Mouse (Mus musculus) right cerebral cortex, postnatal 10 days (tissue): Measurements from ENCODE around the gene Caprin1.
A peak's percentile ranks its signal among the peaks of the same experiment; 100 is the strongest.

ENCODE experiments used
- DNase-seq, 2 experiments: peaks; one replicate each; pipeline ENCODE4 v3.0.0; 2021; ENCODE audit warnings: low spot score in 2 of 2

Caprin1 gene

DNA sequence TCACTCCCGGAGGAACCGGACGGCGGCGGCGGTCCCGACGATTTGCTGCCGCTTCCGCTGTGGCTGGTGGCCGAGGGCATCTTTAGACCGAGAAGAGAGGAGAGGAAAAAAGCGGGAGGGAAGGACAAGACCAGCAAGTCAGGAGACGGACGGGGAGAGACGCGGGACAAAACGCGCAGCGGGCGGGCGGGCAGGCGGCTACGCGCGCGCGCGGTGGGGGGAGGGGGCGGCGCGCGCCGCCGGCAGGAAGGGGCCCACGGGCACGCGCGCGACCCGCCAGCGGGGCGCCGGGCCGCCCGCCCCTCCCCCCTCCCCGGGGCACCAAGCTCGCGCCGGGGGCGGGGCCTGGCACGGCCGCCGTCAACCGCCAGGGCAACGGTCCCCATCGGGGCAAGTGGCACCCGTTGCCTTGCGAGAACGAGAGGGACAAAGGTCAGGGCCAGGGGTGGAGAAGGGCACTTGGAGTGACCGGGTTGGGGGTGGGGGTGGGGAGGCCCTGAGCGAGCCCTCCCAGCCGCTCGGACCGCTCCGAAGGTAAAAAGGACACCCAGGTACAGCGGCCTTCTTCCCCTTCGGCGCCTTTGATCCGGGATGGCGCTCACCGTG, 485 bp downstream of the Caprin1 start:
- peak; percentile 88 to 89 for DNase-seq

GRCm38 (mm10) chr2:103796211-103796860, 1.1 kb downstream of the Caprin1 start:
- peak; percentile 66 to 75 for DNase-seq

DNA sequence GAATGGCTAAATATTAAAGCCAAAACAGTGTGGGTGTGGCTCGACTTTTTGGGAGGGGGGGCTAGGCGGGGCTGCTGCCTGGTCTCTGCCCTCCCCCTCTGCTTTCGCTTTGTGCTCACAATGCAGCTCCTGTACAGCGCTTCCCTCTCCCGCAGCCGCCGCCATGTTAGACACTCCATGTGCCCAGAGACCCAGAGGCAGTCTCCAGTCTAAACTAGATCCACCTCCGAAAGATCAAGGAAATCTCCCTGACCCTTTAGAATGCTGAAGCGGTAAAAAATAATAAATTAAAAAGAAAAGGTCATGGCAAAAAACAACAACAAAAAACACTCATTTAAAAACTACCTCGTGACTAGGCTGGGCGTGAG, 1.6 kb downstream of the Caprin1 start:
- peak; percentile 84 to 86 for DNase-seq

DNA sequence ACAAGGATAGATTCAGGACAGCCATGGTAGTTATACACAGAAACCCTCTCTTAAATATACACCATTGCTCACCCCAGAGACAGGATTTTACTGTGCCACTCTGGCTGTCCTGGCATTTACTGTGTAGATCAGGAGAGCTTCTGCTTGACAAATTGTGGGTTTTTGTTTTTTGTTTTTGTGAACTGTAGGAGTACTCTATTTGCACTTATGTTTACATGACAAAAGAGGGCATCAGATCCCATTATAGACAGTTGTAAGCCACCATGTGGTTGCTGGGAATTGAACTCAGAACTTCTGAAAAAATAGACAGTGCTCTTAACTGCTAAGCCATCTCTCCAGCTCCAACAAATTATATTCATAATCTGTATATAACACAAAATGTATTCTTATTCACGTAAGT, 5.4 kb downstream of the Caprin1 start:
- no peak for DNase-seq

DNA sequence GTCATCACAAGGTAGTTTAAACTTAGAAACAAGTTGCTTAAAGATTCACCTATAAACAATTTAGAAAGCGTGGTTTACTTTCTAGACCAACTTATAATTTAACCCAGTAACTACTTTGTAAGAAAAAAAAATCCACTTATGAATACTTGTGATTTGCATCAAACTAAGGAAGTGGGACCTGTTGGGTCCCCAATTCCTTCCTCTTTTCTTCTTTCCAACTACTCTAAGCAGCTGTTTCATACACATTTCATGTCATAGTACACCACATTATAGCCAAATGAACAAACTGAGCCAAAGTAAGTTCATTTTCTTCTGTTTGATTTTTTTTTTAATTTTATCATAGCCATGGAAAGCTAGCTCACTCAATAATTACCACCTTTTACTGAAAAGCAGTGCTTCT, 11.7 kb downstream of the Caprin1 start:
- no peak for DNase-seq

DNA sequence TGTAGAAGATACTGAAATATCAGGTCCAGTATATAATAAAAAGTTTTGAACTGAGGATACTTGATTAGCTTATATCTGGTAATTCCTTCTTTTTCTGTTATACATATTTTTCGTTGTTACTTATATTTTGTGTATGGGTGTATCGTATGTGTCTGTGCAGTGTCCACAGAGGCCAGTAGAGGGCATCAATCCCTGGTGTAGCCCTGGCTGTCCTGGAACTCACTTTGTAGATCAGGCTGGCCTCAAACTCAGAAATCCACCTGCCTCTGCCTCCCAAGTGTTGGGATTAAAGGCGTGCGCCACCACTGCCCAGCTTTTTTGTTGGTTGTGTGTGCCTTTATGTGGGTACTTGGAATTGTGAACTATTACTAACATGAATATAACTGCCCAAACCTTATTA, 12.8 kb downstream of the Caprin1 start:
- no peak for DNase-seq

GRCm38 (mm10) chr2:103762492-103762891, 35.0 kb downstream of the Caprin1 start:
- no peak for DNase-seq

DNA sequence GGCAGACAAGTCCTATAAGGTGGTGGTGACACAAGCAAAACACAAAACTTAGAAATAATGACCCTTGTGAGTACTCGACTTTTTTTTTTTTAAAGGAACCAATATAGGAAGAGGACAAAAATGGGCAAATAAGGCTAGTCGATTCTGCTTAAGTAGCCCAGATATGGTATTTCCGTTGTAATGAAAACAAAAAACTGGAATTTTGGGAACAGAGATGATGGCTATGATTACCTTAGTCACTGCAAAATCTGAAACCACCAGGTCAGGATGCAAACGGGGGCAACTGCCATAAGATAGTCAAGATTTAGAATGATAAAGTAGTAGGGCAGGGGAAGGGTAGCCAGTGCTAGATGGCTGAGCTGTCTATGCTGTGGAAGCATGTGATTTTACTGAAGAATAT, 35.5 kb downstream of the Caprin1 start:
- DNase-seq: no peak

DNA sequence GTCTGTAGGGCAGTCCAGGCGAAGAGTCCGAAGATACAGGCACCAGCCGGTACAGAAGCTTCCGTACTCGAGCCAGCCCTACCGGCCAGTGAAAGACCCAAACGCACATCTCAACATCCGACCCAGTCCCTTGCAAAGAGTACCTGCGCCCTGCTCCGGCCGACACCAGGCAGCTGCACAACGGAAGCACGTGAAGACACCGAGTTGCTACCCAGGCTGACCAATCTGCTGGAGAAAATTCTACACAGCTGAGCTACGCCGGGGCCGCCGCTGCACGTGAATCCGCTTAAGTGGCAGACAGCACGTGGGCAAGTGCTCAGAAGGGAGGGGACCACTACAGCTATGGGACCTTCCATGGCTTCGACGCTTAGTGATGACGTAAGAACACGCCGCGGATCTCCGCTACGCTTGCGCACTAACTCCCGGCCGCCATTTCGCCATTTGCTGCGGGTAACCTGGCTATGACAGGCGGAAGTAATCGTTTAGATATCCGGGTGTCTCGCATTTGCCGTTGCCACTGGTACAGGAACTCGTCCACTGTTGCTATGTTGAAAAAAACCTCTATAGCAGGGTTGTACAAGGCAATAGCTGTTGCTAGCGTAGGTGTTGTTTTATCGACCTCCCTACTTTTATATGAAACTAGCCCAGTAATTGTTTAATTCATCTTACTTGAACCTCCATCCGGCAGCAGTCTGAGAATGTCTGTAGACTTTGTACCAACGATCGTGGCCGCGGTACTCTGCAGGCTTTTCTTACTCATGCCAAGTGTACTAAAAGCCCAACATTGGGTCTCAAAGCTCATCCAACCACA, 36.3 kb downstream of the Caprin1 start, which contains the start of gene Nat10:
Gene Nat10, minus strand, starts transcription at position 365 of the 811 bp plus-strand sequence.
- peak; percentile 99 for DNase-seq

DNA sequence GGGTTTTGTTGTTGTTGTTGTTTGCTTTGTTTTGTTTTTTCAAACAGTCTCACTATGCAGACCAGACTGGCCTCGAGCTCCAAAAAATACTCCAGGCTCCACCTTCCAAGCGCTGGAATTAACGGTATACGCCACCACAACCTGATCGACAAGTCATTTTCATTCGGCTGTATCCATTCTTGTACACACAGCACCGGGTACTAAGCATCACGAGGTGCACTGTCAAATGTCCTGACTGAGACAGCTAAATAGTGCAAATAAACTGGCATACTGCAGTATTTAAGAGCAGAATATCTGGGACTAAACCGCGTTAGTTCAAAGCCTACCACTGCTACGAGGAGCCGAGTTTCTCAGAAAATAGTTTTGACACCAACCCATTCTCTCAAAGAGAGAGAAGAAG, 37.0 kb downstream of the Caprin1 start:
- DNase-seq: peak in 1 of 2 experiments; percentile 51

GRCm38 (mm10) chr2:103755458-103756085, 41.9 kb downstream of the Caprin1 start:
- peak in 1 of 2 experiments; percentile 19 for DNase-seq

DNA sequence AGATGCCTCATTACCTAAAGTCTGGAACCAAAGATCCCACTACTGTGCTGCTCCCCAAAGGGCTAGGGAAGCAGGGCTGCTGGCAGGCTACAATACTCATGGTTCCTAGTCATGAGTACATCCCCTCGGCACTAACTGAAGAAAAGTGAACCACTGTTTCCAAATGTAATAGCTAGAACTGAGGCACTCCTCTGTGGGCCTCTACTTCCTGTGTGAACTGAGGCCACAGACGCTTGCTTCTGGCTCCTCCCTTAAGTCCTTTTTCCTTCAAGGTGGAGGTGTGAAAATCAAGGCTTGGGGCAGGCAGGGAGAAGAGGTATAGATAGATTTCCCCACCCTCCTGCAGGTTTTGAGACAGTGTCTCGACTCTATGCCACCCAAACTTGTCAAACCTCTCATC, 42.8 kb downstream of the Caprin1 start:
- DNase-seq: peak in 1 of 2 experiments; percentile 5

- DNase-seq: peak in 1 of 2 experiments; percentile 15
These were observed 45.7 kb downstream of the Caprin1 start for GRCm38 (mm10) chr2:103751771-103752170.

DNA sequence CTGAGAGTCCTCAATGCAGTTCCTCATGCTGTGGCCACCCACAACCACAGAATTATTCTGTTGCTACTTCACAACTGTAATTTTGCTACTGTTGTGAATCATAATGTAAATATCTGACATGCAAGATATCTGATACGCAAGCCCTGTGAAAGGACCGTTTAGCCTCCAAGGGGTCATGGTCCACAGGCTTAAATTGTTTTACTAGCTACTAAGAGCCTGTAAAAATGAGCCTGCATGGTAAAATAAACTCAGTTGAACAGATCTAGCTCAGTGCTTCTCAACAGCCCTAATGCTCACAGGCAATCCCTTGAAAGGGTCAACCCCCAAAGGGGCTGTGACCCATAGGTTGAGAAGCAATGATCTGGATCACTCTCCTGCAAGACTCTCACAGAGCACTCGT, 48.4 kb downstream of the Caprin1 start:
- DNase-seq: peak in 1 of 2 experiments; percentile 9

GRCm38 (mm10) chr2:103747891-103748290, 49.6 kb downstream of the Caprin1 start:
- no peak for DNase-seq

GRCm38 (mm10) chr2:103746761-103747160, 50.7 kb downstream of the Caprin1 start:
- peak in 1 of 2 experiments; percentile 1 for DNase-seq

DNA sequence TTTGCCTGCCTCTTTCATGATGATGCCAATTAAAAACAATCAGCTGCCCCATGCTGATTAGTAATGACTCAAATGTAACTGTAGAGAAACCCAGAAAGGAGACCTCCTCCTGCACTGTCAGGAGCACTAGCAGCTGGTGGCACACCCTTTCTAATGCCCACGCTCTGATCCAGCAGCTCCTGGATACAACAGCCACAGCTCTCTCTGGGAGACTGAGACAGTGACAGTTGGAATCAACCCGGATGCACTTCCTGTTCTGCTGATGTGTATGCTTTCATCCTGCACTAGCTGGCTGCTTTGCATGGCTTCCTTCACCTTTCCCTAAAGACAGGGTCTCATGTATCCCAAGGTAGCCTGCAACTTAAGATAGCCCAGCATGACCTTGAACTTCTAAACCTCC, 51.4 kb downstream of the Caprin1 start:
- DNase-seq: peak in 1 of 2 experiments; percentile 16

GRCm38 (mm10) chr2:103745481-103745880, 52.0 kb downstream of the Caprin1 start:
- DNase-seq: peak in 1 of 2 experiments; percentile 32

DNA sequence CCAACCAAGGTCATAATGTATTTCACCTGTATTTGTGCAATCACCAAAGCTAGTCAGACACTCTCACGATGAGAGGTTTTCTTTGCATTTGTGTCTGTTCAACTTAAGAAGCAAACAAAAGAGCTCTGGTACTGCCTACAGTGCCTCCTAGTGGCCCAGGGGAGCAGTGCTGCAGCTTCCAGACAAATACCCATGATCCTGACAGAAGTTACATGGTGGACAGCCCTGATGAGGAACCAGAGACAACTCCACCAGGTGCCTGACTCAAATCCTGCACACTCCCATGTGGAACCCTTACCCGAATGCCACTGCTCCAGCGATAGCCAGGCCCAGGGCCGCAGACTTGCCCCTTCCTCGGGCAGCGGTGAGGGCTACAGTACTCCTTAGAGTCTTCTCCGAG, 53.5 kb downstream of the Caprin1 start:
- peak; percentile 59 to 67 for DNase-seq

GRCm38 (mm10) chr2:103743536-103743935, 53.9 kb downstream of the Caprin1 start:
- DNase-seq: peak in 1 of 2 experiments; percentile 14

DNA sequence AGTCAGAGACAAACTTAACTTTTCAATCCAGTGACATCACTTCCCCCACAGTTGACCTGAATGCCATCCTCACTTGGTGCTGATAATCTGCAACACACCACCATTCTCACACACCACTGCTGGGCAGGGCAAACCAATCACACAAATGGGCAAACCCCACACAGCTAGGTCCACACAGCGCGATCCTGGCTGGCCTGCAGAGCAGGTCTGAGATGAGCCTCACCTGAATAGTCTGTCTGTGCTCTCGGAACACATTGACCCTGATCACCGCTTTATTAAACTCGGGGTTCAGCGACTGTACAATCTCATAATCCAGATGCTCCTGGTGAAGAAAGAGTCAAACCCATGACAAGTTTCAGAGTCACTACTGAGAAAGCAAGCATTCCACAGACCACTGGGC, 54.6 kb downstream of the Caprin1 start:
- DNase-seq: peak in 1 of 2 experiments; percentile 11

DNA sequence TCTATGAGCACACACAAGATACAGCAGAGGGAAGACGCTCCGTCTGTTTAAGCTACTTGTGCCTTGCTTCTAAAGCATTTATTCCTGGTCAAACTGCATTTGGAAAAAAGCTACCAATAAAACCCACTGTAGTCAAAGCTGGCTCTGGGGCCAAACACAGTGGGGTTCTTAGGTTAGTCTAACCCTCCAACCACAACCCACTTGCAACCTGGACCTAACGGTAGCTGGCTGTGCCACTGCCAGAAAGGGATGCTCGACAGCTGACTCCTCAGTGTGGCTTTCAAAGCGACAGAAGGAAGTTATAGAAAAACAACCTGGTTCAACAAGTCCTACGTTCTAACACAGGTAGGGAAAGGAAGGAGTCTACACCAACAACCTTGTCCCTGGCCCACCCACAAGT, 66.0 kb downstream of the Caprin1 start:
- DNase-seq: no peak
